Mouse (Mus musculus): ENCODE measurements at regions not wholly inside any gene's neighbourhood (a gene's known extent, or its start where the extent isn't known, plus 50 kb on each side); places are given as distances from the start of the nearest gene placed in this dataset.

DNA sequence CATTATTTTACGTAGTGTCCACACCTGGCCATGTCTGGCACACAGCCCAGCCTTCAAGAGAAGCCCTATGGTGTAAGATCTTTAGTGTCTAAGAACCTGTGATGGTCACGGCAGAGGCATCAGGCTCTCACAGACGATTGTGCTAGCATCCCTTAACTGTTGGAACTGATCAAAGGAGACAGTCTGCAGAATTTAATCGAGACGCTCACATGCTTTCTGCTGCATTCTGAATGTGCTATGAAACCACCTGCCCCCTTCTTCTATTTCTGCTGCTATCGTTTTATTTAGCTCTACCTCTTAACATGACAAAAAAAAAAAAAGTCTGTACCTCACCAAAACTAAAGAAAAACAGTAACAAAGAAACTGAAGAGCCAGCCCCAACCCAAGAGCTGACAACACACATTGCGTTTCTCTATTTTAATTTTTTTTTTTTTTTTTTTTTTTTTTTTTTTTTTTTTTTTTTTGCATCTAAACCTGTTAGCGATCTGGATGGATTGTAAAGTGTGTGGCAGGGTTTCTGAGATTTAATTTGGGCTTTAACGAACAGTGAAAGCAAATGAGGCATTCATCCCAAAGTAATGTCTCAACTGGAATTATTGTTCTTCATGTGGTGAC is 209.6 kb upstream of the Clint1 start:
- DNase-seq (ENCODE audit: low spot score), result no peak

DNA sequence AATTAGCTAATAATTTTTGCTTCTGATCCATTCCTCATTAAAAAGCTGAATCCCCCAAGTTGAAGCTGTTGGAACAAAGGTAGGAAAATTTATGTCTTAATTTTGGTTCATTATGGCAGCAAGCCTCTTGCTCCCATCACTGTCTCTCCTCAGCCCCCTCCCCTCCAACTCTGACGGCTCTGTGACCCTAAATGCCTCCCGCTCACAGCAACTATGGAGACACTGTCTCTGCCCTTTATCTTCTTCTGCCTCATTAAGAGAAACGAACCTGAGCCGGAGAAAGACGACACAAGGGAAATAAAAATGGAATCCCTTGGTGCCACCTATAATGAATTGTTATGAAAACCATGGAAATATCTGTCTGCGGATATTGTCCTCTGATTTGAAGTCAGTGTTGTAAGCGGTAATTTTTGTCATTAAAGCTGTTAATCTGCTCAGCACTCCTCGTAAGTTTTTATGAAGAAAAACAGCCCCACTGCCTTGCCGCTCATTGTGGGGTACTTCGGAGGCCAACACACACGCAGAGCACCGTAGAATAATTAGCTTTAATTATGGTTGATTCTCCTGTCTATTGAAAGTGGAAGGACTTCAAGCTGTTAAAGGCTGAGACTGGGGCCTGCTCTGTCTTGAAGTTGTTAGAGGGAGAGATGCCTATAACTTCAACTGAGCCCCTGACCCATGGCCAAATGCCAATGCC is 208.1 kb upstream of the Clint1 start:
- DNase-seq (ENCODE audit: low spot score), result no peak

DNA sequence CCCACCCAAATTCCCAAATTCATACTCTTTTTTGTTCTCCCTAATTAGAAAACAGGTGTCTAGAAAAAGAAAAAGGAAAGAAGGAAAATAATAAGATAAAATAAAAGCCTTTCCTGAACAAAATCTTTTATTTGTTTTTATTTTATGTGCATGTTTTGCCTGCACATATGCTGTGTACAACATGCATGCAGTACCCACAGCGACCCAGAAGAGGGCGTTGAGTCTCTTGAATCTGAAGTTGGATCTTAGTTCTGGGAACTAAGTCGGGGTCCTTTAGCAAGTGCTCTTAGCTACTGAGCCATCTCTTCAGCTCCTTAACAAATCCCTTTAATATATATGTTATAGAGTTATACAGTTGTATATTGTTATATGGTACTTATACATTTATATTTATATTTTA is 206.0 kb upstream of the Clint1 start:
- no peak for DNase-seq (ENCODE audit: low spot score)

DNA sequence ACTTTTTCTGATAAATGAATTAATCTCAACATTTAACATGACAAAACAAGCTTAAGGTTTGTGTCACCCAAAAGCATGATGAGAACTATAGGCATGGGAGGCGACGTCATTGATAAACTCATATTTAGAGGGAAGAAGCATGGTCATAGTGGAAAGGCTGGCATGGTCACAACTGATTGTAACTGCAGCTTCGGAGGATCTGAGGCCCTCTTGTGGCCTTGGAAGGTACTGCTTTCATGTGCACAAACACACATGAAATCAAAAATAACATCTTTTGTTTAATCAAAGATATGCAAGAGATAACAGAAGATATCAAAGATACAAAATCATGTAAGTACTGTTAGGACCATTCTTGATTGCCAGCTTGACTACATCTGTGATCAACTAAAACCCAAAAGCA is 204.0 kb upstream of the Clint1 start:
- no peak for DNase-seq (ENCODE audit: low spot score)

DNA sequence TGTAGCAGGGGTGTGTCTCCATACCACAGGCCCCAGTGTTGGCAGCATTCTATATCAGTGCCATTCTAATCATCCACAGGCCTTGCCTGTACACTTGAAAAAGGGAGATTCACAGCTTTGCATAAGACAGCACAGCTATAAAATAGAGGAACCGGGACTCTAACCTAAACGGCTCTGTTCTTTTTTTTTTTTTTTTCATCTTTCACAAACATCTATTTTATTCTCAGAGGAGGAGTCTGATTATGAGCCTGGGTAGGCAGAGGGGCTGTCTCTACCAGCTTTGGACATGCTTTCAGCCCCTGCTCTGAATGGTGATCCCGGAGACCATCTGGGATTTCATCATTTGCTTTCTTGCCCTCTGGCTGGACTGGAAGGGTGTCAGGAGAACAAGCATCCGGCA is 195.6 kb upstream of the Clint1 start:
- no peak for DNase-seq (ENCODE audit: low spot score)

DNA sequence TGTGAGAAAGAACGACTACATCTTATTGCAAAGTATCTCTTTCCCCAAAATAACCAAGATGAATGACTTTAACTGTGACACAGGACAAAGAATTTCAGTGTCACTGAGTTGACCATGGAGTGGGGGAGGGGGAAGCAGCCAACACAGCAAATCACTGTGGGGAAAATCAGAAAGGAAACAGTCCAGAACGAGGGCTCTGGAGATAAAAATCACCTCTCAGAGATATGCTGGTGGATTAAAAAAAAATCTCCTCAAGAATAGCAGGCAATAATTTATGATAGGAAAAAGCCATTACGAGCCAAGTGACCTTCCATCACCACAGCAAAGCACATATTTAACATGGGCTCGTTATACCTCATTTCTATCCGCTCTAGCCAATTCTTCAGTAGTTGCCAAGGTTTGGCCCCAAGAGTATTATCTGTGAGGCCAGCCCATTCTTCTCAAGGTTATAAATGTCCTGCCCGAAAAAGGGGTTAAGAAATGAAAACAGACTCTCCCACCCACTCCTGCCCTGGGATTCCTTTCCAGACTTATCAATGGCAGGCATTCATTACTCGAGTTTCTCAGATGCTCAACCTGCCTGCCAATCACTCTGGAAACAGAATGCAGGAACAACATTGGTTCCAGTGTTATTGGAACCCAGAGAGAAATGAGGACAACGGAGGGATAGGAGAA is 181.6 kb upstream of the Clint1 start:
- no peak for DNase-seq (ENCODE audit: low spot score)

DNA sequence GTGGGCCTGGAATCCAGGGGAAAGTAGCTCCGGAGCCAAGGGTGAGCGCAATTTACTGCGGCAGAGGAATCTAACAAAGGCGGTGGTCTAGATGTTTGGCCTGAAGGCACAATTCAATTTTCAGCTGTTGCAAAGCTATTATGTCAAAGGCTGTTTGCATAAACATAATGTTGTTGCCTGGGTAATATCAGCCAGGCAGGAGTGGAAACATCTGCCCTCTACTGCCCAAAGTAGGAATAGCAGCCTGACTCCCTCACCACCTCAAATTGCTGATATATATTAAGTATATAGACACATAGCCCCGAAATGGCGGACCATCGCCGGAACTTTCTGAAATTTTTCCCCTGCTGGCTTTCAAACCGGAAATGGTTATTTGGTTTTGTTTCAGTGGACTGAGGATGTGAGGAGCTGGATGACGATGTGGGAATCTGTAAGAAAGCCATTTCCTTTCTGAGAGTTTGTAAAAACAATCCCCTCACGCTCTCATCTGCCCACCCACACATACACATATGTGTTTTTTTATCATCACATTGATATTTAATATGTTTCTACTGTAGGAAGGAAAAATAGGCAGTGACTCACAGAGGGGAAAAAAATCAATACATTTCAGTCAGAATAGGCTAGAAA is 173.1 kb upstream of the Clint1 start:
- DNase-seq (ENCODE audit: low spot score), result peak; percentile 16

DNA sequence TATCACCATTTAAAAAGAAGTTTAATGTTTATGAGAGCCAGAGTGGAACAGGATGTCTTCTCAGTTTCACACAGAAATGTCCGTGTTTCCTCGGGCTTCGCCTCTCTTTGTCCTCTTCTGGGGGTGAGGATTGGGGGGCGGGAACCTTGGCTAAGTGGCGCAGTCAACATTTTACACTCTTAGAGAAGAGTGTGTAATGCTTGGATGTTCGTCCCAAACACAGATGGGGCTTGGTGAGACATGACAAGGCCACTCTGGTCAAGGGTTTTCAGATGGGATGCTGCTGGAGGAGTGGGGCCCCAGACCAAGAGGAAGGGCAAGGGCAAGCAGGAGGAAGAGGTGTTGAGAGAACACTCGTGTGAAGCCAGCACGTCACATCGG is 172.6 kb upstream of the Clint1 start:
- DNase-seq (ENCODE audit: low spot score), result no peak

DNA sequence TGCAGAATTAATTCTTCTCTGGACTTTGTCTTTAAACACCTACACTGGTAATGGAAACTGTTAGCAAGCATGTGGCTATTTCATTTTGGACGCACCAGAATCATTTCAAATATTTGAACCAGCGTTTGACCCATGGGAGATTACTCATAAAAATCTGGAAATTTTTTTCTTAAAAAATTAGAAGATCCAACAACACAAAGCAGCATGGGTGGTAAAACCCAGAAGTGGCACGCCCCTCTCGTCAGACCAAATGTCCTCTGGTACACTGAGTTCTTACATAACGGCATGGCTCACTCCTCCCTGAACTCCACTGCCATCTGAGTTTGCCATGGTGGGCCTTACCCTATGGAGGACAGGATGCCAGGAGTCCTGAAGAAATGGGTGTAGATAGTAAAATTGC is 166.3 kb upstream of the Clint1 start:
- DNase-seq (ENCODE audit: low spot score), result no peak

DNA sequence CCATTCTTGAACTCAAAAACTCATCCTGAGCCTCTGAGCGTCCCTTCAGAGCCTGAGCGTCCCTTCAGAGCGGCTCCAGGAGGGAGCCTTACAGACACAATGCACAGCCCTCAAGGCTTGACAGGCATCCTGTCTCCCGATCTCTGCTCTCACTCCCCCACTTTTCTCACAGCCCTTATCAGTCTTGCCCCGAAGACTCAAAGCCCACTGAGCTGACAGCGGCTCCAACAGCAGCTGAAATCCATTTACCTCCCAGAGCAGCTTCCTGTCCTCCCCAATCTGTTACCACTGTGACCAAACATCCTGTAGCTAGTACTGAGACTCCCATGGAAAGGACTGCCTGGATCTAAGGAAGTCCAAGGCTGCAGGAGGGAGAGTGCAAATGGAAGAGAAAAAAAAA is 158.6 kb upstream of the Clint1 start:
- DNase-seq (ENCODE audit: low spot score), result no peak

DNA sequence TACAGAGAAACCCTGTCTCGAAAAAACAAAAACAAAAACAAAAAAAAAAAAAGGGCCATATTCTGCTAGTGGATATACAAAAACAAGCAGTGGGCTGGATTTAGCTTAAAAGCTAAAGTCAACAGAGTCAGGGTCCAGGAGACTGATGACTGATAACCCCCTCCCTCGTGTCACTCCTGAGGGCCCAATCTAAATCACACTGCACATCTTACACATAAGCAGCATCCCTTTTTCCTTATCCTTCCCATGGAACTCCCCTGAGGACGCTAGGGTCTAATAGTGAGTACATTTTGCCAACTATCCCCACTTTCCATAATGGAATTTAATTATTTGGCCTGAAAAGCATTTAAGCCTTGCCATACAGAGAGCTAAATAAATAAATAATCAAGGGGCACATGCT is 150.3 kb upstream of the Clint1 start:
- DNase-seq (ENCODE audit: low spot score), result no peak

DNA sequence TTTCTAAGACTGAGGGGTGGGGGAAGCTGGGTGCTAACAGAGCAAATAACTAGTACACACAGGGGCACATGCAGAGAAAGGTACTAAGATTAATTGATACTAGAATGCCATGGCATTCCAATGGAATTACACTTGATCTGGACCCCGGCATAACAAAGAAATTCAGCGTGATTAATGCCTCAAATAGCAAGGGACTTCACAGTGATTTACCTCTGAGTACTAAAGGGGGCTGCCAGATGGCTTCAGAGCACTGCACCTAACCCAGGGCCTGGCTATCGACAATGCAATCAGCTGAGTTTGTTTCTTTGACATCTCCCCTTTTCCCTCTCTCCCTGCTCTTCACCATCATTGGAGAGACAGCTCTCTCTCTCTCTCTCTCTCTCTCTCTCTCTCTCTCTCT is 148.9 kb upstream of the Clint1 start:
- DNase-seq (ENCODE audit: low spot score), result no peak

DNA sequence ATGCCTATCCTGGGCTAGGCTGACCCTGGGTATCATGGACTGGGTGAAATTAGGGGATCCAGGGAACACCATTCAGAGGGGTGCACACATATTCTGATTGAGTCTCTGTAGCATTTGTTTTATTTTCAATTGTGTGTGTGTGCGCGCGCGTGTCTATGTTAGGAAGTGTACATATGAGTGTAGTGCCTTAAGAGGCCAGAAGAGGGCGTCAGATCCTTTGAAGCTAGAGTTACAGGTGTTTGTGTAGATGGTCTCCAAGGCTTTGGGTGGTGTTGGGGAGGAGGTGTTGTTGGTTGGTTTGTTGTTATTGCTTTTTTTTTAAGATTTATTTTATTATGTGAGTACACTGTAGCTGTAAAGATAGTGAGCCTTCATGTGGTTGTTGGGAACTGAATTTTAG is 147.4 kb upstream of the Clint1 start:
- no peak for DNase-seq (ENCODE audit: low spot score)

DNA sequence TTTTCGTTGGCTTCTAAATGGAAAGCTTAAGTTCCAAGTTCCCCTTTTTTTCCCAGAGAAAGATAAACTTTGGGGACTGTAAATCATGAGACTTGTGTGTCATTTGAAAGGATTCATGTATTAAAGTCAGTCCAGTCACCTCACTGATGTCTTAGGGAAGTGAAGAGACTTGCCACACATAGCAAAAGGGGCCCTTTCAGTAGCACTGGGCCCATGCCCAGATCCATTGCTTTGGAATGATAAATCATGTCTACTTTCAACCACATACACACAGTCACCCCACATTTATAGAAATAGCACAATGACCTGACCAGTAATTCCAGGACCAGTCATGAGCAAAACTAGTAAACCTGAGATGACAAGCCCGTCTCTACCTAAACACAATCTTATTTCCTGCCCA is 133.2 kb upstream of the Clint1 start:
- DNase-seq (ENCODE audit: low spot score), result no peak

DNA sequence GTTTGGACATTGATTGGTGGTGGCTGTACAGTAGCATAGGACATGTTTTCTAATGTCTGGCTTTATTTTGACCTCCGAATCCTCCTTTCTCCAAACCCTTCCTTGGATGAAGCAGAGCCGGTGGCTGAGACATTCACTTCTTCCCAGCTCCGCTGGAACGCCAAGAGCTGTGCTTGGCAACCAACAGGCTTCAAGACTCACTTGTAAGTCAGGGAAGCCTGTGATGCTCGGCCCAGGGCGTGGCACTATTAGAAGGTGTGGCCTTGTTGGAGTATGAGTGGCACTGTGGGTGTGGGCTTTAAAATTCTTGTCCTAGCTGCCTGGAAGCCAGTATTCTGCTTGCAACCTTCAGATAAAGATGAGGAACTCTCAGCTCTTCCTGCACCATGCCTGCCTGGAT is 132.0 kb upstream of the Clint1 start:
- no peak for DNase-seq (ENCODE audit: low spot score)

DNA sequence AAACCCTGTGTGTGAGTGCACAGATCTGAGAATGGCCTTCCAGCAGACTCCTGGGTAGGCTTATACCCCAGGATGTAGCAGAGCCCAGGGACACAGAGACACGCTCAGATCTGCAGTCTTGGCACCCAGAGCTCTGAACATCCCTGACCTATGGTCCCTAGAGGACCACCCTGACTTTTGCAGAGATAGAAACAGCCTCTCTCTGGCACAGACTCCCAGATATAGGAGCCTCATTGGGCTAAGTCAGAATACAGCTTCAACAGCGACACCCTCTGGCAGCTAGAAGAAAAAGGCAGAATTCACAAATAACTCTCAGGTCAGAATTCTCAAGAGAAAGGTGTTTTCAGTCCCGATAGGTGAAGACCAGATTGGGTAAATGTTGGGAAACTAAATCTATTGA is 115.3 kb upstream of the Clint1 start:
- no peak for DNase-seq (ENCODE audit: low spot score)

DNA sequence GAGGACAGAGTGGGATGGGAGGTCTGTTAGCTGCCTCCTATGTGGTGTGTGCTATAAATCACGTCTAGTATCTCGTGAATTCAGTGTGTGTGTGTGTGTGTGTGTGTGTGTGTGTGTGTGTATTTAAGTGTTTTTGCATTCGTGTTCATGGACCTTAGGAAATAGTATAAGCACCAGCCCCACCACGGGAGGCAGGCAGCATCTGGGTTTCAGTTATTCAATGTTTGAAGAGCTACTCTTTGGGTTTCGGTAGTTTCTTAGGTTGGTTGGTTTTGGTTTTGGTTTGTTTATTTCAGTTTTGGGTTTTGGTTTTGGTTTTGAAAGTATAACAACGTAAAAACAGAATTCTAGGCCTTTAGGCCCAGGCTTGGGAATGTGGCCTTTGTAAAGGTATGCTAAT is 113.5 kb upstream of the Clint1 start:
- no peak for DNase-seq (ENCODE audit: low spot score)

DNA sequence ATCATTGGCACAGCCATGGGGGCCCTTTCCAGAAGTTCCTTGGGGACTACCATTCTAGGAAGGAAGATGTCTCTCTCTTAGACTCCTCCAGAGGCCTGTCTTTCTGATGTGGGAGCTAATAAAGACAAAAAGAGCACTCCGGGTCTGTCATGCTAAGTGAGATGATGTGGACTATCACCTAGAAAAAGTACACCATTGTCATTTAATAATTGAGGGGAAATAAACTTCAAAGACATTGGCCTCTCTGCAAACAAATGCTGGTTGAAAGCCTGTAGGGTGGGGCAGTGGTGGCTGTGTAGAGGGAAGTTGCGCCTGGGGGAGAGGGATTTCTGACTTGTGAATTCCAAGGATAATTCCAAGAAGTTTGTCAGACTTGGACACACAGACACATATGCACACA is 105.9 kb upstream of the Clint1 start:
- DNase-seq (ENCODE audit: low spot score), result no peak

DNA sequence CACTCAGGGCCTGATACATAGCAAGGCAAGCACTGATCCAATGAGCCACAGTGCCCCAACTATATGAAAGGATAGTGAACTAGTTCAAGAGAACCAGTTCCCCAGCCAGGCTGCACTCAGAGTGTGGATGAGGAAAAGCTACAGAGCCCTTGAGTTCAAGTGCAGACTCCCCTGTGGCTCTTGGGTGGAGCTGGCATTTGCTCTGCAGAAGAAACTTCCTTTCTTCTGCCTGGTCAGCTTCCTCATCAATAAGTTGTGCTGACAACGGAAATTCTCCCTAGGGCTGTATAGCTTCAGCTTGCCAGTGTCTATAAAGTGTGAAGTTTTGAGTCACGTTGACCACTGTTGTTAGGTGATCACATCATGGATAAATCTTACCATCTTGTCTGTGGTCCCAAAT is 101.6 kb upstream of the Clint1 start:
- DNase-seq (ENCODE audit: low spot score), result no peak

DNA sequence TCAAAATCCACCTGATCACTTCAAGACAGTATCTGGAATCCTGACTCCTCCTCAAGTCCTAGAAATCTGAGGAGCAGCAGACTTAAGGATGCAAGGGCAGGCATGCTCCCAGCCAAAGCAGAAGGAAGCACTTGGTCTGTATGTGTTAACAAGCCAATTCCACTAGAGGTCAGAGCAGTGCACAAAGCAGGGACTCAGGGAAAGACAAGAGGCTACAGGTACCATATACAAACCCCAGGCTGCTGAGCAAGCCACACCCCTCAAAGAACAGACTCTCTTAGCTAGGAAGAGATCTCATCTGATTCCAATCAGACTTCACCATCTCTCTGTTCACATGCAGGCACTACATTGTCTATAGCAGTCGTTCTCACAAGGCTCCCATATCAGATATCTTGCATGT is 99.6 kb upstream of the Clint1 start:
- peak; percentile 53 for DNase-seq (ENCODE audit: low spot score)

DNA sequence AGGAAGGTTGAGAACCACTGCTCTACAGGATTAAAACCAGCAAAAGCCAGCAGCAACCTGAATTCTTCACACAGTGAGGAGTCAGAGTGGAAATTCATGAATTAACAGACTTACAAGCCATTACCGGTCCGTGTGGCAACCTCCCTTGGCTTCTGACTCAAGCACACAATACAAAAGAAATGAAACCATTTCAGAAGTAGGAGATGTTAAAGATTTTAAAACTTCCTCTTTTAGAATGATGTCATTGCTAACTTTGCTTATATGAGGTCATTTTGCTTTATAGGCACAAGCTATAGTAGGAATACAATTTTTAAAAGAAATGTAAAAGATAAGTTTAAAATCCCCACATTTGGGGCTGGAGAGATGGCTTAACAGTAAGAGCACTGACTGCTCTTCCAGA is 99.1 kb upstream of the Clint1 start:
- DNase-seq (ENCODE audit: low spot score), result no peak

DNA sequence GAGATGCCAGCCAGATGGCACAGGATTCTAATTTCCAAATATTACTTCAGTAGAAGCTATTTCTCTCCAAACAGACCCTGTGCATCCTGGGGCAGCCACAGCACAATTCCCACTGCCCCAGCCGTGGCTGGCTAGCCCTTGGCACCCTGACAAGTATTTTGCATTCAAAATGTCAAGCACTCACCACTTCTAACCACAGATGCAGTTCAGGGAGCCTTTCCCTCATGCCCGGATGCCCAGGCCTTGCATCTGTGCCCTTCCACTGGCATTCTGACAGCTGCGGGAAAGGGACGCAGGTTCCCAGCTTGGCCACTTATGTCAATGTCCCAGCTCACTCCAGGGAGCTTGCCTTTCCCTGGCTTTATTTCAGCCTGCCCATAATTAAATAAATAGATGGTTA is 84.8 kb upstream of the Clint1 start:
- no peak for DNase-seq (ENCODE audit: low spot score)

DNA sequence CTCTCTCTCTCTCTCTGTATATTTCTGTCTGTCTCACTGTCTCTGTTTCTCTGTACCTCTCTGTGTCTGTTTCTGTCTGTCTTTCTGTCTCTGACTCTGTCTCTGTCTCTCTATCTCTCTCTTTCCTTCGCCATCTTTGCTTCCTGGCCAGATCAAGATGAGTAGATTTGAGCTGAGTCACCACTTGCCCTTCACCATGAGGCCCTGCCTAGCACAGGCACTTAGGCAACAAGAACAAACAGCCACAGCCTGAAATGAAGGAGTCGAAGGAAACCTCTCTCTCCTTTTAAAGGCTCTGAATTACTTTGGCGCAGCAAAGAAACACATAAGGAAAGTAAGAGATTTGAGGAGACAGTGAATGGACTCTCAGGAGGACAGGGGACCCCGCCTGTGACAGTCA is 69.4 kb upstream of the Clint1 start:
- no peak for DNase-seq (ENCODE audit: low spot score)

All from thymus, postnatal 0 days (tissue).